13 mouse cellular contexts compared by ENCODE assay signal in genomic region chr10:111354607-111355006, GRCm38 (mm10). TPM values are rescaled to one million over a fixed set of nuclear protein-coding genes. Genes with fewer than 3 reads are reported as not detected.
DNase-seq lines count a peak whose midpoint lies in the region; ATAC-seq and TF ChIP-seq lines count a peak whose summit lies in the region.
"Had no signal": no experiment of that assay in that cellular context is flagged by ENCODE, and none has a peak within 500 bp of the region (broad histone marks: within the 10 kb centered on the region; RNA-seq: fewer than 3 reads in every experiment).

No protein-coding gene starts in this region.

- peak; percentile 18 for DNase-seq in layer of hippocampus, adult 11-12 months (ENCODE audit: low spot score)
- no peak for DNase-seq in layer of hippocampus, postnatal 10 days (ENCODE audit: low spot score in 2 of 2)
- peak; percentile 83 for DNase-seq in adrenal gland, postnatal 14 days
- peak; percentile 45 for DNase-seq in forebrain, postnatal 0 days
- no peak for DNase-seq in urinary bladder, postnatal 4 days (ENCODE audit: low spot score in 2 of 2)
- no peak for DNase-seq in urinary bladder, postnatal 10 days (ENCODE audit: low spot score)
- no peak for DNase-seq in gastrocnemius, postnatal 25 days
- DNase-seq: cerebellum, adult 9-10 months; kidney, adult 9 months had no signal

- H3K4me3 ChIP-seq in forebrain, postnatal 0 days (ENCODE audit: low read depth, low read length), result no peak overlapping the region
- H3K4me3 ChIP-seq in midbrain, embryonic 12.5 days, result no peak overlapping the region
- H3K4me3 ChIP-seq: neural tube, embryonic 15.5 days had no signal

- no peak overlapping the region for H3K27ac ChIP-seq in forebrain, postnatal 0 days (ENCODE audit: low read depth, low read length)
- peak overlapping the region; percentile 40; the same call in 1 of the 2 replicates for H3K27ac ChIP-seq in midbrain, embryonic 12.5 days (replicated peaks)
- H3K27ac ChIP-seq: liver, embryonic 14.5 days; neural tube, embryonic 15.5 days had no signal

- H3K9me3 ChIP-seq in forebrain, postnatal 0 days (ENCODE audit: low read length), result no peaks in the 10 kb centered on the region
- no peaks in the 10 kb centered on the region for H3K9me3 ChIP-seq in midbrain, embryonic 12.5 days
- H3K9me3 ChIP-seq: G1E; neural tube, embryonic 15.5 days had no signal

- H3K4me2 ChIP-seq in forebrain, postnatal 0 days (ENCODE audit: low read depth), result no peak overlapping the region
- H3K4me2 ChIP-seq in midbrain, embryonic 12.5 days (replicated peaks), result no peak overlapping the region
- H3K4me2 ChIP-seq: neural tube, embryonic 15.5 days had no signal

- peak; percentile 87 for ATAC-seq in forebrain, postnatal 0 days
- peak; percentile 85 for ATAC-seq in midbrain, embryonic 12.5 days (ENCODE audit: low FRiP score, low read depth)

- 36% methylated on average over 8 of the region's 8 CpGs for WGBS in forebrain, postnatal 0 days
- 42% methylated on average over 8 of the region's 8 CpGs for WGBS in midbrain, embryonic 12.5 days

- TF ChIP-seq CTCF in forebrain, postnatal 0 days (IDR thresholded peaks at IDR 0.05; ENCODE audit: low read depth), result no peak

- no peaks in the 10 kb centered on the region for H3K36me3 ChIP-seq in forebrain, postnatal 0 days (ENCODE audit: insufficient read depth)
- no peaks in the 10 kb centered on the region for H3K36me3 ChIP-seq in midbrain, embryonic 12.5 days
- H3K36me3 ChIP-seq: G1E; neural tube, embryonic 15.5 days had no signal

- H3K4me1 ChIP-seq in forebrain, postnatal 0 days (ENCODE audit: insufficient read depth), result no peaks in the 10 kb centered on the region
- H3K4me1 ChIP-seq in midbrain, embryonic 12.5 days, result peaks cover 5% of the 10 kb centered on the region
- H3K4me1 ChIP-seq: neural tube, embryonic 15.5 days had no signal

- no peaks in the 10 kb centered on the region for H3K27me3 ChIP-seq in forebrain, postnatal 0 days (ENCODE audit: insufficient read depth, low read length)
- no peaks in the 10 kb centered on the region for H3K27me3 ChIP-seq in midbrain, embryonic 12.5 days
- H3K27me3 ChIP-seq: neural tube, embryonic 15.5 days had no signal

- H3K9ac ChIP-seq in forebrain, postnatal 0 days, result no peak overlapping the region
- H3K9ac ChIP-seq in midbrain, embryonic 12.5 days (replicated peaks), result no peak overlapping the region
- H3K9ac ChIP-seq: liver, embryonic 14.5 days; neural tube, embryonic 15.5 days had no signal

RNA-seq across cellular contexts. Expression of gene Bbs10, which starts 56.1 kb away (rescaled TPM):
- total RNA-seq in layer of hippocampus, postnatal 10 days (2021), result 1 to 10 TPM; 3.8 to 4.2 TPM
- total RNA-seq in adrenal gland, postnatal 14 days (2021), result 4.2 and 6.0 TPM in 2 replicates
- 4.4 and 4.8 TPM in 2 replicates for total RNA-seq in forebrain, postnatal 0 days (2014; rRNA removed)
- polyA plus RNA-seq in forebrain, postnatal 0 days (2015; fragmentation: Nextera tagmentation; extraction: Ambion mirVana), result 1.5 and 2.1 TPM in 2 replicates
- 7.2 and 7.9 TPM in 2 replicates for polyA plus RNA-seq in midbrain, embryonic 12.5 days (2016; fragmentation: Nextera tagmentation; extraction: Ambion mirVana)
- 1 to 10 TPM; 1.6 to 1.7 TPM for total RNA-seq in gastrocnemius, postnatal 25 days (2021)

Comparison
In these comparisons a context has a peak if more than half of its experiments do, and no peak if none do; other contexts are left out.
1. DNase-seq: peak in layer of hippocampus, adult 11-12 months (single experiment), adrenal gland, postnatal 14 days (single experiment) and forebrain, postnatal 0 days (single experiment); none in layer of hippocampus, postnatal 10 days (0 of 2), urinary bladder, postnatal 4 days (0 of 2), urinary bladder, postnatal 10 days (single experiment) and gastrocnemius, postnatal 25 days (single experiment).